In the genomic region with DNA sequence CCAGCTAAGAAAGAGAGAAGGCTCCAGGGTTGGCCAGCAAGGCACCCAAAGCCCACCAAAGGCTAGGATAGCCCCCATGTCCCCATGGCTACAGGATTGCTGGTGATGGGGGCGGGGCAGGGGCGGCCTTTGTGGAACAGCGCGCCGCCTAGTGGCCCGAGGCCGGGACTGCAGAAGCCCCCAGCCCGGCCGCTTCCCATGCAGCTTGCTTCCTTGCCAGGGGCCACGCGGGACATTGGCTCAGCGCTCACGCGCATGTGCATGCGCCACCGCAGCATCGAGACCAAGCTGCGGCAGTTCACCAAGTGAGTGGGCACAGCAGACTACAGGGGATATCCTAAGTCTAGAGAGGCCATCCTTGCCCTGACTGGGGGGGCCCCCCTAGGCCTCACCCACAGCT, we compare ENCODE assay signal across 8 mouse cellular contexts. TPM values are rescaled to one million over a fixed set of nuclear protein-coding genes. Genes with fewer than 3 reads are reported as not detected.
DNase-seq lines count a peak whose midpoint lies in the region; ATAC-seq and TF ChIP-seq lines count a peak whose summit lies in the region.

No protein-coding gene starts in this region.

- no peaks in the 10 kb centered on the region for H3K36me3 ChIP-seq in C2C12 (ENCODE audit: control insufficient read depth, insufficient read depth)
- peaks cover 42% of the 10 kb centered on the region for H3K36me3 ChIP-seq in kidney, postnatal 0 days (ENCODE audit: insufficient read depth, low read length)
- H3K36me3 ChIP-seq in testis, adult 2 months (ENCODE audit: control insufficient read depth, insufficient read depth, low read length) = no peaks in the 10 kb centered on the region

- peak; percentile 92 for TF ChIP-seq CTCF in C2C12 (IDR thresholded peaks at IDR 0.05; ENCODE audit: control insufficient read depth, insufficient read depth, insufficient read length)
- TF ChIP-seq CTCF in kidney, postnatal 0 days (IDR thresholded peaks at IDR 0.05; ENCODE audit: low read depth) = peak; percentile 93
- TF ChIP-seq CTCF in testis, adult 2 months (IDR thresholded peaks at IDR 0.05; ENCODE audit: control insufficient read depth, insufficient read depth, insufficient replicate concordance, low read depth, low read length) = peak; percentile 82

- H3K27me3 ChIP-seq in C2C12 (ENCODE audit: control insufficient read depth, insufficient read depth, insufficient read length) = no peaks in the 10 kb centered on the region
- H3K27me3 ChIP-seq in kidney, postnatal 0 days (ENCODE audit: insufficient read depth, low read length) = no peaks in the 10 kb centered on the region
- H3K27me3 ChIP-seq in testis, adult 2 months (ENCODE audit: control insufficient read depth, insufficient read depth, low read length) = no peaks in the 10 kb centered on the region

- H3K79me3 ChIP-seq in C2C12 (ENCODE audit: low read depth) = peaks cover 1% of the 10 kb centered on the region

- no peak overlapping the region for H3K4me2 ChIP-seq in kidney, postnatal 0 days (ENCODE audit: low read length)

- WGBS in kidney, postnatal 0 days = 10% methylated on average over 18 of the region's 18 CpGs

- peaks cover 26% of the 10 kb centered on the region for H3K4me1 ChIP-seq in kidney, postnatal 0 days (replicated peaks; ENCODE audit: insufficient read depth, low read length)
- H3K4me1 ChIP-seq in testis, adult 2 months (ENCODE audit: control insufficient read depth, insufficient read depth, low read length) = peaks cover 10% of the 10 kb centered on the region

- ATAC-seq in cerebellum, adult (ENCODE audit: insufficient number of reproducible peaks, low FRiP score, low TSS enrichment) = no peak
- ATAC-seq in kidney, postnatal 0 days (replicated peaks; ENCODE audit: low FRiP score, low read depth) = peak; percentile 14; the same call in 1 of the 2 replicates
- peak; percentile 66 for ATAC-seq in megakaryocyte progenitor cell, adult 5-6 weeks (replicated peaks; ENCODE audit: poor library complexity)

- no peak overlapping the region for H3K4me3 ChIP-seq in C2C12 (ENCODE audit: insufficient read depth, poor library complexity, severe bottlenecking)
- H3K4me3 ChIP-seq in kidney, postnatal 0 days (replicated peaks; ENCODE audit: low read depth, low read length) = no peak overlapping the region
- H3K4me3 ChIP-seq in testis, adult 2 months (ENCODE audit: control insufficient read depth, low read depth, low read length) = peak overlapping the region; percentile 21; the same call in 1 of the 2 replicates

- peaks cover 7% of the 10 kb centered on the region for H3K79me2 ChIP-seq in C2C12 (ENCODE audit: control insufficient read depth, insufficient read depth)

- H3ac ChIP-seq in C2C12 (ENCODE audit: control insufficient read depth, insufficient read length, low read depth) = no peak overlapping the region

- TF ChIP-seq POLR2A in testis, adult 2 months (IDR thresholded peaks at IDR 0.05; ENCODE audit: control insufficient read depth, low read depth, low read length) = no peak

- no peak overlapping the region for H3K27ac ChIP-seq in kidney, postnatal 0 days
- H3K27ac ChIP-seq in testis, adult 2 months (ENCODE audit: control insufficient read depth, insufficient read depth, low read depth, low read length) = no peak overlapping the region

- no peak overlapping the region for H3K9ac ChIP-seq in kidney, postnatal 0 days (ENCODE audit: low read depth, low read length)

- DNase-seq in cerebellum, adult 18-20 months = peak; percentile 56 to 80
- peak; percentile 72 for DNase-seq in cerebellum, adult 8-10 months
- DNase-seq in frontal cortex, postnatal 36 days (ENCODE audit: low spot score in 2 of 2) = peak; percentile 64 to 65
- peak; percentile 66 for DNase-seq in kidney, postnatal 0 days (ENCODE audit: low spot score)

- H3K9me3 ChIP-seq in kidney, postnatal 0 days (replicated peaks; ENCODE audit: low read length) = no peaks in the 10 kb centered on the region

TF ChIP-seq in C2C12, 6 proteins besides CTCF, POLR2A, EP300 and RAD21:
- TF ChIP-seq MYOD1 (IDR thresholded peaks at IDR 0.05; ENCODE audit: control insufficient read depth, insufficient read length, low read depth) (no peak), MYOG (IDR thresholded peaks at IDR 0.05; ENCODE audit: control insufficient read depth, extremely low read depth, insufficient read length) (no peak), CEBPB (IDR thresholded peaks at IDR 0.05; ENCODE audit: low read depth) (no peak), USF1 (IDR thresholded peaks at IDR 0.05; ENCODE audit: low read depth) (no peak), FOSL1 (IDR thresholded peaks at IDR 0.05; ENCODE audit: insufficient read depth, low read length, poor library complexity, severe bottlenecking) (no peak), MAX (IDR thresholded peaks at IDR 0.05) (no peak)
TF ChIP-seq in C2C12: peak in this region for 0.

RNA-seq across cellular contexts. Expression of a gene that starts 5.6 kb away (rescaled TPM):
- 26.1 TPM for polyA plus RNA-seq in C2C12 (2012; fragmentation: generic; extraction: Trizol)
- polyA plus RNA-seq in kidney, postnatal 0 days (2015; fragmentation: Nextera tagmentation; extraction: Ambion mirVana) = 8.7 and 12.4 TPM in 2 replicates
- 0.27 TPM in 1 of 2 replicates, not detected in the other for total RNA-seq in megakaryocyte progenitor cell, adult 5-6 weeks (2015)
- total RNA-seq in megakaryocyte progenitor cell, adult 5-6 weeks (2017) = 1.7 TPM in 1 of 2 replicates, not detected in the other
- polyA plus RNA-seq in testis, adult 2 months (2012; rRNA removed) = 9.0 TPM in 2 replicates
